Mouse (Mus musculus): ENCODE measurements around the gene Rbl2. TPM values are rescaled to one million over a fixed set of nuclear protein-coding genes. Genes with fewer than 3 reads are reported as not detected.

The Rbl2 gene
- total and polyA plus RNA-seq, 2 experiments from 2014 or later = 13.3 to 35.1 TPM

GRCm38 (mm10) chr8:91070275-91070859, 510 bp downstream of the Rbl2 start:
- peak; percentile 77 for ATAC-seq
- 2% methylated on average over 34 of the region's 34 CpGs for WGBS
- no peak for TF ChIP-seq CTCF (IDR thresholded peaks at IDR 0.05; ENCODE audit: low read depth)

GRCm38 (mm10) chr8:91077077-91077867, 7.4 kb downstream of the Rbl2 start:
- Histone ChIP-seq H3K27me3 (ENCODE audit: insufficient read depth, low read length) (no peaks in the 10 kb centered on the region), H3K9ac (no peak overlapping the region), H3K4me1 (ENCODE audit: insufficient read depth) (no peaks in the 10 kb centered on the region), H3K4me3 (ENCODE audit: low read depth, low read length) (no peak overlapping the region), H3K27ac (ENCODE audit: low read depth, low read length) (no peak overlapping the region), H3K4me2 (ENCODE audit: low read depth) (no peak overlapping the region), H3K9me3 (ENCODE audit: low read length) (no peaks in the 10 kb centered on the region), H3K36me3 (ENCODE audit: insufficient read depth) (peaks cover 37% of the 10 kb centered on the region)
- no peak for TF ChIP-seq CTCF (IDR thresholded peaks at IDR 0.05; ENCODE audit: low read depth)
- WGBS = 94% methylated on average over 12 of the region's 12 CpGs
- ATAC-seq (no peak), DNase-seq (no peak)

More at GRCm38 (mm10) chr8:91070275-91070859, 510 bp downstream of the Rbl2 start:
- Histone ChIP-seq H3K36me3 (ENCODE audit: insufficient read depth) (peaks cover 2% of the 10 kb centered on the region), H3K4me1 (ENCODE audit: insufficient read depth) (peaks cover 8% of the 10 kb centered on the region), H3K27me3 (ENCODE audit: insufficient read depth, low read length) (no peaks in the 10 kb centered on the region), H3K9me3 (ENCODE audit: low read length) (no peaks in the 10 kb centered on the region), H3K4me3 (ENCODE audit: low read depth, low read length) (peak overlapping the region; percentile 72), H3K9ac (peak overlapping the region; percentile 79), H3K27ac (ENCODE audit: low read depth, low read length) (peak overlapping the region; percentile 76), H3K4me2 (ENCODE audit: low read depth) (peak overlapping the region; percentile 64)
- DNase-seq = peak; percentile 76

GRCm38 (mm10) chr8:91079678-91080077, 9.8 kb downstream of the Rbl2 start:
- Histone ChIP-seq H3K27ac (ENCODE audit: low read depth, low read length) (no peak overlapping the region), H3K9ac (no peak overlapping the region), H3K9me3 (ENCODE audit: low read length) (no peaks in the 10 kb centered on the region), H3K4me1 (ENCODE audit: insufficient read depth) (no peaks in the 10 kb centered on the region), H3K4me3 (ENCODE audit: low read depth, low read length) (no peak overlapping the region), H3K36me3 (ENCODE audit: insufficient read depth) (peaks cover 44% of the 10 kb centered on the region), H3K27me3 (ENCODE audit: insufficient read depth, low read length) (no peaks in the 10 kb centered on the region), H3K4me2 (ENCODE audit: low read depth) (no peak overlapping the region)
- TF ChIP-seq CTCF (IDR thresholded peaks at IDR 0.05; ENCODE audit: low read depth) = no peak
- ATAC-seq = no peak
- DNase-seq = no peak
- 93% methylated on average over 2 of the region's 2 CpGs for WGBS

DNA sequence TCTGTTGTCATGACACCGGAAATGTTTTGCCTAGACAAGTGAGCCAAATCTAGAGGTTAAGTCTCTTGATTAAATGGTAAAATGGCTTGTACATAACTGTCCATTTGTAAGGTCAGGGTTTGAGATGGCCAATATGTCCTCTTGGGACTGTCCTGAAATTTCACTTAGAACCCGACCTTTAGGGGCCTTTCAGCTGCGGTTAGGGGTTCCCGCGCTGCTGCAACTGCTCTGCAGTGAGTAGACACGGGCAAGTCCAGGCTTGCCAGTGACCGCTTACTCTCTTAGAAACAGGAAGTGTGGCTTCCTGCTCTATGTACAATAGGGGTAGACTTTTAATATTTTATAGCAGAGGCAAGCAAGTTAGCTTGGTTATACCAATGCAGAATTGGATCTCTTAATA, 12.1 kb downstream of the Rbl2 start:
- Histone ChIP-seq H3K27me3 (ENCODE audit: insufficient read depth, low read length) (no peaks in the 10 kb centered on the region), H3K4me1 (ENCODE audit: insufficient read depth) (no peaks in the 10 kb centered on the region), H3K27ac (ENCODE audit: low read depth, low read length) (no peak overlapping the region), H3K9me3 (ENCODE audit: low read length) (no peaks in the 10 kb centered on the region), H3K36me3 (ENCODE audit: insufficient read depth) (peaks cover 40% of the 10 kb centered on the region), H3K4me2 (ENCODE audit: low read depth) (no peak overlapping the region), H3K4me3 (ENCODE audit: low read depth, low read length) (no peak overlapping the region), H3K9ac (no peak overlapping the region)
- WGBS = 88% methylated on average over 7 of the region's 7 CpGs
- DNase-seq (no peak), ATAC-seq (no peak)
- TF ChIP-seq CTCF (IDR thresholded peaks at IDR 0.05; ENCODE audit: low read depth) = no peak

DNA sequence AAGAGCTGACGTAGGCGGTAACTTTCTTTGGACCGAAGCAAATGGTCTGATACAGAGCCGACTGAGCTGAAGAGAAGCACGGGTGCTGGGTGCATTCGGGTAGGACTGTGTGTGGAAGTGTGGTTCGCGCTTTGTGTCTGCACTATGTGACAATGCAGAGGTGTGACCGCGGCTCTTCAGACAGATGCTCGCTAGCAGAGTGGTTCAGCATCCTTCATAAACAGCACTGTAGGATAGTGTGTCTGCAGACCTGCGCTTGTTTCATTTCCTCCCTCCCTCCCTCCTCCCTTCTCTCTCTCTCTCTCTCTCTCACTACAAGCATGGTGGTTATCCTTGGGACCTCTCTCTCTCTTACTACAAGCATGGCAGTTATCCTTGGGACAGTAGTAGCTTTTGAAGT, 12.6 kb downstream of the Rbl2 start:
- DNase-seq (no peak), ATAC-seq (no peak)
- Histone ChIP-seq H3K36me3 (ENCODE audit: insufficient read depth) (peaks cover 41% of the 10 kb centered on the region), H3K9me3 (ENCODE audit: low read length) (no peaks in the 10 kb centered on the region), H3K27me3 (ENCODE audit: insufficient read depth, low read length) (no peaks in the 10 kb centered on the region), H3K4me2 (ENCODE audit: low read depth) (no peak overlapping the region), H3K4me3 (ENCODE audit: low read depth, low read length) (no peak overlapping the region), H3K27ac (ENCODE audit: low read depth, low read length) (no peak overlapping the region), H3K9ac (no peak overlapping the region), H3K4me1 (ENCODE audit: insufficient read depth) (no peaks in the 10 kb centered on the region)
- TF ChIP-seq CTCF (IDR thresholded peaks at IDR 0.05; ENCODE audit: low read depth) = no peak
- WGBS = 96% methylated on average over 12 of the region's 12 CpGs

- DNase-seq = no peak
- ATAC-seq = no peak
- H3K36me3 ChIP-seq (ENCODE audit: insufficient read depth) = peaks cover 48% of the 10 kb centered on the region
- no peak overlapping the region for H3K27ac ChIP-seq (ENCODE audit: low read depth, low read length)
- no peak for TF ChIP-seq CTCF (IDR thresholded peaks at IDR 0.05; ENCODE audit: low read depth)
- no peaks in the 10 kb centered on the region for H3K9me3 ChIP-seq (ENCODE audit: low read length)
- WGBS = 95% methylated on average over 7 of the region's 7 CpGs
- no peaks in the 10 kb centered on the region for H3K4me1 ChIP-seq (ENCODE audit: insufficient read depth)
- no peaks in the 10 kb centered on the region for H3K27me3 ChIP-seq (ENCODE audit: insufficient read depth, low read length)
- no peak overlapping the region for H3K4me2 ChIP-seq (ENCODE audit: low read depth)
- no peak overlapping the region for H3K9ac ChIP-seq
- no peak overlapping the region for H3K4me3 ChIP-seq (ENCODE audit: low read depth, low read length)
Measured at GRCm38 (mm10) chr8:91088452-91088851, 18.6 kb downstream of the Rbl2 start.

GRCm38 (mm10) chr8:91089601-91090000, 19.7 kb downstream of the Rbl2 start:
- DNase-seq (no peak), ATAC-seq (no peak)
- H3K9ac ChIP-seq = no peak overlapping the region
- H3K9me3 ChIP-seq (ENCODE audit: low read length) = no peaks in the 10 kb centered on the region
- no peak overlapping the region for H3K4me2 ChIP-seq (ENCODE audit: low read depth)
- no peak overlapping the region for H3K4me3 ChIP-seq (ENCODE audit: low read depth, low read length)
- peaks cover 45% of the 10 kb centered on the region for H3K36me3 ChIP-seq (ENCODE audit: insufficient read depth)
- 88% methylated on average over 2 of the region's 2 CpGs for WGBS
- no peak overlapping the region for H3K27ac ChIP-seq (ENCODE audit: low read depth, low read length)
- H3K4me1 ChIP-seq (ENCODE audit: insufficient read depth) = no peaks in the 10 kb centered on the region
- no peak for TF ChIP-seq CTCF (IDR thresholded peaks at IDR 0.05; ENCODE audit: low read depth)
- no peaks in the 10 kb centered on the region for H3K27me3 ChIP-seq (ENCODE audit: insufficient read depth, low read length)

All from forebrain, postnatal 0 days (tissue).